Mouse (Mus musculus): Measurements from ENCODE around the gene D7Ertd443e. TPM values are rescaled to one million over a fixed set of nuclear protein-coding genes. Genes with fewer than 3 reads are reported as not detected.

D7Ertd443e gene
- total RNA-seq (2021), result 1 to 10 TPM; 7.4 to 8.4 TPM
- long read RNA-seq, experiment 1, partial matches to known transcripts, result 0 of 5 reads
- long read RNA-seq, experiment 1, other reads (novel, unspliced or antisense), result 5 of 5 reads
- long read RNA-seq, experiment 2, partial matches to known transcripts, result 0 of 2 reads
- long read RNA-seq, experiment 2, other reads (novel, unspliced or antisense), result 2 of 2 reads

DNA sequence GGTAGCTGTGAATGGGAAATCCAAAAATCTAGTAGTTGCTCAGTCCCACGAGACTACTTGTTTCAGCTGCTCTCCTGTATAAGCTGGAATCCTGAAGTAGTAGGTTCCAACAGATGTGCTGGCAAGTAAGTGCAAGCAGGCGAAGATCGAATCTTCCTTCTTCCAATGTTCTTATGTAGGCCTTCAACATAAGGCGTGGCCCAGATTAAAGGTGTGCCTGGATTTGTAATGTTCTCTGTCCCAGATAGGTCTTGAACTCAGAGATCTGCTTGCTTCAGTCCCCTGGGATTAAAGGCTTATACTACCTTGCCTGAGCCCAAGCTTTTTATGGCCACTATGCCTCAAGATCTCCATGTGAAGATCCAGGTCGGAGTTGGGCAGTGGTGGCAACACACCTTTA lies at the start of gene D7Ertd443e:
TSS of gene D7Ertd443e (minus strand) at position 101 of the 400 bp plus-strand sequence.
- no peak for DNase-seq

DNA sequence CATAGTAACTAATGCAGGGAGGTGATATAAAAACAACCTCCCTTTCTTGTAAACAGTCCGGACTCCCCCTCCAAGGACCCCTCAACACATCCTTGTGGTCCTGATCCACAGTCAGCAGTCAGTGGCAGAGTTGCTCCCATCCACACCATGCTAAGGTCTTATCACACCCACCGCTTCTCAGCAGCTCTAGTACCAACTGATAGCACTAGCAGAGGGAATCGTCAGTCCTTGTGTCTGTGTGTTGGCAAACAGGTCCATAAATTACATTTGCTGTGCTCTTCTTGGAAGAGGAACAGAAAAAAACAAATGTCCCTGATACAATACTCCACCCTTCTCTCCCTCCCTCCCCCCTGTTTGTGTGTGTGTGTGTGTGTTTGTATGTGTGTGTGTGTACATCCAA lies 46.2 kb upstream of the D7Ertd443e start:
- DNase-seq, result no peak

DNA sequence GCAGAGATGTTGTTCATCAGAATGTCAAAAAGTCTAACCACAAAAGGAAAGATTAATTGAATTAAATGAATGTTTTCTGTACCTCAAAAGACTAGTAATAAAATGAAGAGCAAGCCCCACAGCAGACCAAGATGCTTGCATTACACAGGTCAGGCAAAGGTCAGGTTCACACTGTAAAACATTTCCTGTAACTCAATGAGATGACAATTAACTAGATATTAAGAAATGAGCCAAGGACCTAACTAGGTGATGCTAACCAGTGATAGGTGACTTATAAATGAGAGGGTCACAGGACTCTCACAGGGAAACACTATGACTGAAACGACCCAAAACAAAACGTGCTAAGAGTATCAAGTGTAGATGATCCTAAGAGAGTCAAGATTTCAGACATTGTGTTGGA lies 43.2 kb upstream of the D7Ertd443e start:
- DNase-seq, result no peak

DNA sequence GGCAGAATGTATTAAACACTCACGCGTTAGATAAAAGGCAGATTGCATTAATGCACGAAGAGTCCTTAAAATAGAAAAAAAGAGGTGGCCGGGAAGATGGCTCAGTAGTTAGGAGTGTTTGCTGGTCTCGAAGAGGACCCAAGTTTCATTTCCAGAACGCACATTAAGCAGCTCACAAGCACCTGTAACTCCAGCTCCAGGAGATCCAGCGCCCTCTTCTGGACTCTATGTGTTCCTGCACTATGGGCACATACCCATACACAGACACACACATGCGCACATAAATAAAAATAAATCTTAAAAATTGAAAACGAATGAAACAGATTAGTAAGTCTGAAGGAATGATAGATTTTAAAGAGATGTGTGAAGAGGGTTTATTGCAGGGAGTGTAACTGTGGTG lies 29.6 kb upstream of the D7Ertd443e start:
- no peak for DNase-seq

DNA sequence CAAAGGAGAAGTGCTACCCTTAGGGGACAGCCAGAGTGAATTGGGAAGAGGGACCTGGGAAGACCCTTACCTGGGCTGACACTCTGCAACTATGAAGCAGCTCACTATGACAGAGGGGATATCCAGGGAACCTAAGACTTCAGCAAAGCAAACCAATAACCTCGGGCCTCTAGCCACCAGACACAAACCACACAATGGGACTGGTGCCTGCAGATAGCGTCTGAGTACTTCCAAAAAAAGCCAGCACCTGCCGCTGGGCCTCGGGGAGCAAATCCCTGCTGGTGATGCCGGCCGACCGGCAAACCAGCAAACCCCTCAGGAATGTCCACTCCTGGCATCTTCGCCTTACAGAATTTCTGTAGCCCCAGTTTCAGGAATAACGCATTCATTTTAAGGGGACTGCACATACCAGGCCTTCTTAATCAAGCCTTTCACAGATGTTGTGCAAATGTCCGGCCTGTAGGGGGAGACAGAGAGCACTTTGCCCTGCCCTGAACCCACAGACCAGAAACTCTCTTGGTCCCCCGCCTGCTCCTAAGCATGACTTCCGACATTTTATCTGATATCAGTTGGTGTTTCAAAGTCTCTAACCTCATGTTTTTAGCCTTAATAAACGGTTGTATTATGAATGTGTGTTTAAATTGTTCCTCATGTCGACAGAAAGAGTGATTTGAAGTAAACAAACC lies 28.7 kb upstream of the D7Ertd443e start:
- DNase-seq, result peak; percentile 6 to 34

DNA sequence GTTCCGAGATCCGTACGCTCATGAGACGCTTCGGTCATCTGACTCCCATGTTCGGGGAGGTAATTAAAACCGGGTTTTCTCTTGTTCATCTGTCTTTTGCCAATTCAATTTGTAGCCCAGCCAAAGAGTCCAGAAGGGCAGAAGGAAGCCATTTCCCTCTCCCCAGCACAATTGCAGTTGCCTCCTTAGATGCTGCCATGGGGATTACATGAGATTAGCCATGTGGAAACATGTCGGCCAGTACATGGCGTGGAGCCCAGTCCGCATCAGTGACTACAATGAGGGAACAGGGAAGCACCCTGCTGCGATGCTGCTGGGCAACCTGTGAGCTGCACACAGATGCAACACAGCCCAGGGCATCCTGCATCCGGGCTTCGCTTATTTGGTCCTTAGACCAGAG lies 23.2 kb upstream of the D7Ertd443e start:
- no peak for DNase-seq

DNA sequence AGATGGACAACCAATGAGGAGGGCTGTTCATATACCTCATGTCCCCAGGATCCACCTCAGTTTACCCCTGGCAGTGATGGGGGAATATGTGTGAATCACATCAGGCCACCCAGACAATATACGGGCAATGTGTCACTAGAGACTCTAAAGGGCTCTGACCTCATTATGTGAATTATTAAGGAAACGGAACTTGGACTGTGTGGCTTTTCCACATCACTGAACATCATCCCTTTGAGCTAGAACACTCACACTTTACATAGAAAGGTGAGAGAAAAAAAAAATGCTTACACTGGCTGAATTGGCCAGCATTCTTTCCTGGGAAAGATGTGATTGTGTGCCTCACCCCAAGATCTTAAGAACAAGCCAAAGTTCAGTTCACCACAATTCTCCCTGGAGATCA lies 15.3 kb upstream of the D7Ertd443e start:
- DNase-seq, result no peak

DNA sequence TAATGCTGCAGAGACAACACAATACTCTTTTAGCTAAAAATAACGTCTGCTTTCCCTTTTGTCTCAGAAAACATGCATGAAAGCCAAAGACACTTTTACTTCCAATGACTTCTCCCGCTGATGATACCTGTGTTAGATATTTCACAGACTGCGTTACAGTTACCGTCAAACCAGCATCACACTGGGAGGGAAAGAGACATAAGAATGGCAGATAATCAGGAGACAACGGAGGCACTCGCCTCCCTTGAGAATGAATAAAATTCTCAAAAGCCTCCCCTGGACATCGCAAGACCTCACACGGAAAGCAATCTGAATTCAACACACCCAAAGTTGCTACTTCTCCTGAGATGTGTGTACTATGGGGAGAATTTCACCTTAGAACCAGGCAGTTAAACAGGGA lies 11.3 kb upstream of the D7Ertd443e start:
- no peak for DNase-seq

DNA sequence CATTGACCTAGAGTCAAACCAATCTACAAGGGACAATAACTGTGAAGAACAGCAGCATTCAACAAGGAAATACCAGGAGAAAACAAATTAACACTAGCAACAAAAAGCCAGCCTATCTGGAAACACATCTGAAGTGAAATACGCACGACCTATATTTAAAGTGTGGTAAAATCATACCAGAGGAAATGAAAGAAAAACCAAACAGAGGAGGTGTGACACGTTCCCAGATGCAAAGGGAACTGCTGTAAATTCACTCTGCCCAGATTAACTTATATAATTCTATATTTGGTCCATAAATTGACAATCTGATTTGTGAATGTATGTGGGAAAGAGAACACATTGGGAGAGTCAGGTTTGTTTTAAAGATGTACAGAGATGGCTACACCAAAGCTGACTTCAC lies 2.7 kb downstream of the D7Ertd443e start:
- DNase-seq, result no peak

DNA sequence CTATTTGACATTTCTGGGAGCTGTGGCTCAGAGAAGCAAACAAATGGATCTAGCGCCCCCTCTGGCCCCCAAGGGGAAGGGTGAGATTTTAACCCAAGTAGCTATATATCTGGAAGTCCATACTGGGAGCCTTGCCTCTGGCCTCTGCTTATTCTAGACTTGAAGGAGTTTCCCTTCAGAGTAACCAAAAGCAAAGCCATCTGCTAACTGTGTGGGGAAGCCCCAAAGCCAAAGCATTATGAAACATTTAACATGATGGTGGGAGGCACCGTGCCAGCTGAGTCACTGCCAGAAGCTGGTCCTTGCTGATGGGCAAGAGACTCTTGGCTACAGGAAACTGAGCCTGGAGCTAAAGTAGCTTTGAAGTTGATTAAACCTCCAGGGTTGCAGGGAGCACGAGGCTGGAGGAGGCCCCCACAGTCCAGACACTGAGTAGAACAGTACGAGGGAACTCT lies 4.0 kb downstream of the D7Ertd443e start:
- DNase-seq, result peak; percentile 62 to 70

DNA sequence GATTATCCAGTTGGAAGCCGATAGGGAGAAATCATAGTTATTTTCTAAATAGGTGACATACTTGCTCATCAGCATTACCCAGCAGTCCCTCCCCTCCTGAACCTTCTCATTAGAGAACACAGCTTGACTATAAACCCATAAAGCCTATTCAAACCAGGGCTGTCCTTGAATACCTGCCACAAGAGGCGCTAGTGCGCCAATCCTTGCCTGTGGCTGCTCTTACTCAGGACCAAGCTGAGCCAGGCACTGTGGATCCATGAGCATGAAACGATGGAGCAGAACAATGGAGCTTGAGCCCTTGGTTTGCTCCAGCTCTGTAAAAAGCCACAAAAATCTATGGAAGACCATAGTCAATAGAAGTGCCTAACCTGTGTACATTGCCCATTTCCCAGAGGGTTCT lies 7.2 kb downstream of the D7Ertd443e start:
- peak in 1 of 2 experiments; percentile 28 for DNase-seq

DNA sequence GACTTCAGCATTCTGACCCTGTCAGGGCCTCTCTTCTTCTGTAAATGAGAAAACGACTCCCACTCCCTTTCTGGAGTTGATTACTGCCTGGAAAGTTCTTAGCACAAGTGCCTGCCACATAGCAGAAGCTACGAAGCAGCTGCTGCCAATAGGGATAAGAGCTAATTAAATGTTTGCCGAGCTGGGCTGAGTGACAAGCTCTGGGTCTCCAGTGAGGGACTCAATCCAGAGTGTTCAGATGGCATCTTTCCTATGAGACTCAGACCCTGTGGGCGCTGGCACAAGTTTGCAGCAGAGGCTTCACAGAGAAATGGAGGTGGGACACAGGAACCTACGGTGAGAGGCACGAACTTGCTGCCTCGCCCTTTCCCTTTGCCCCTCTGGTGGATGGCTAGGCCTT lies 8.7 kb downstream of the D7Ertd443e start:
- peak in 1 of 2 experiments; percentile 4 for DNase-seq

DNA sequence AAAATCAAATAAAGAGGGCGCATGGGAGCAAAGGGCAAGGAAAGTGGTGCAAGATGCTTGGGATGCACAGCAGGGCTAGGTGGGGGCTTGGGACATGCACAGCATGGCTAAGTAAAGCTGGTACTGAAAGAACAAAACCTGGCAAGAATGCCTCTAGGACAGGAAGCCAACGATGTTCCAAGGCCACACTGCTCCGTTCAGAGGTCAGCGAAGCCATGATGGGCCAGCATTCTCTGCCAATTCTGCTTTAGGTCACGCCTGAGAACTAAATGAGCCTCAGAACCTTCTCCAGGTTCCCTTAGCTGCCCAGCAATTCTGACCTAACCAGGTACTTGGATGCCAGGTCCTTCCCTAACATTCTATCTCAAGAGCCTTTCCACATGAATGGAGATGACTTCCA lies 13.2 kb downstream of the D7Ertd443e start:
- peak in 1 of 2 experiments; percentile 24 for DNase-seq

DNA sequence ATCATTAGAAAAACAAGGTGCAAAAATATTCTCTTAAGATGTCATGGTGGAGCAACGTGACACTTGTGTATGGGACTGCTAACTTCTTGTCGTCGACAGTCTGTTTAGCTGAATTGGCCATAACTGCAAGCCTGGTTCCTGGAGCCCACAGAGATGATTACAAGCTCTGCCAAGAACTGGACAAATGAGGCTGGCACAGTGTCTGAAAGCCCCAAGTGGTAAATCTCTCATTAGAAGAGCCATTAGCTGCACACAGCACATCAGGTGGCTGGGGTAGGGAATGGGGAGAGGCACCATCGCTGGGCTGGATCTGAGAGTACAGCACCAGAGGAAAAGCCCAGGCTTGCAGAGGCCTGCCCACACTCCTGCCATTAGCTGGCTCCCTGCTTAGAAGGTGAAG lies 16.2 kb downstream of the D7Ertd443e start:
- no peak for DNase-seq

DNA sequence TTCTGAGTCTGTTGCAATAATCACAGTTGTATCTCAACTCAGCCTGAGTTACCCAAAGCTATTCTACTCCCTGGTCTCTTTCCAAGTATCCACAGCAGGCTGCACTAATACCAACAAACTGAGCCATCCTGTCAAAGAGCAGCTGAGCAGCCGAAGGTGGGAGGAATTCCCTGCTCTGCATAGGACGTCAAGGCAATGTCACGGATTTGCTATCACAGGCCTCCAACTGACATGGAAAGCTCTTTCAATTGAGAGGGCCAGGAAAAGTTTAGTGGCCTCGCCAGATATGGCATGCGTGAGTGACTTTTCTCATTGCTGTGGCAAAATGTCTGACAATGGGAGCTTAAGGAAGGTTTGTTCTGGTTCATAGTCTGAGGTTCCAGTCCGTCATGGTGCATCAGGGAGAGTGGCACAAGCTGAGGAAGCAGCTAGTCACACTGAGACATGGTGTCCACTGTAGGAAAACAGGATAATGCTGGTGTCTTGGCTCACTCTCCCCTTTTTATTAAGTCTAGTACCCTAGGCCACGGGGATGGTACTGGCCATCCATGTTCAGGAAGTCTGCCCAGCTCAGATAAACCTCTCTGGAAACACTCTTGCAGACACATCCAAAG lies 23.1 kb downstream of the D7Ertd443e start:
- DNase-seq, result no peak

DNA sequence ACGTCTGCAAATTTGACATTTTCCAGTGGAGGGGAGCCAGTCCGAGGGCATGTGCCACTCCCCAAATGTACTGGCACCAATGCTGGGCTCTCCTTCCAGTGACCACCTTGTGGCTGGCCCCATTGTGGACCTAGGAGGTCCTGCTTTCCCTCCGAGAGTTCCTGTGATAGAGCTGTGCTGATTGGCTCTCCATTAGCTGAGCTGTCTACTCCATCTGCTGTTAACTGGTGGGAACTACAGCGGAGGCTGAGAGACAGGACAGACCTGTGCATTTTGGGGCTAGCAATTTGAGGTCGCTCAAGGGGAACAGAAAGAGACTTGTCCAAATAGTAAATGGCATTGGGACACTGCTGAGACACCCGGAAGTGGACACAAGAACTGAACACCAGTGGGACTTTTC lies 36.6 kb downstream of the D7Ertd443e start:
- DNase-seq, result peak; percentile 31 to 77

DNA sequence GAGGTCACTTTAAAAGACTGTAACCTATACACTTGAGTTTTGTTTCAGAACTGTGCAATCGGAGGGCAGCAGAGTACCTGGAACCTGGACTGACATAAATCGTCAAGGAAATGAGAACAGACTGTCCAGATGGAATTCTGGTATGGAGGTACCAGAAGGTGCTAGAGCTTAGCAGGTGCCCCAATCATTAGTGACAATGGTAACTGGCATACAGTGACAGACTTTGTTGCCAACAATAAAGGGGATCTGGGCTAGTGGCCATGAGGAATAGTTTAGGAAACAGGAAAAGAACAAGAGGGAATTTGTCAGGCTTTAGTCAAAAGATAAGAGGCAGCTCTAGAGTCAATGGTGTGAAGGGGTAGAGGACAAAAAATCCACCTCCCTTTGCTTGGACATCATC lies 43.3 kb downstream of the D7Ertd443e start:
- DNase-seq, result no peak

DNA sequence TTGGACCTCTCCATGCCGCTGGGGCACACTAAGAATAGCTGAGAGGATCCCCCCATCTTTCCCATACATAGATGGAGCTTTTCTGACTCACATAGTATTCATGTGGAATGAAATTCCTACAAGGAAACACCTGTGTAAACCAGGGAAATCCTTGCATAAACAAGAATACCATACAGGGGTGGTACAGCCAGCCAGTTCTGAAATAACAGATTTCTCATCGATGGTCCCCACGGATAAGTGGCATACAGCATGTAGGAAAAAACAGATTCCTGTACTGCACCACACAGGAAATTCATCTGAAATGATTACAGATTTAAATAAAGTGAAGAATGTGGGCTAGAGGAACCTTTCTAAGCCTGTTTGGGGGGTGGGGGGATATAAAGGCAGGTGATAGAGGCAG lies 49.5 kb downstream of the D7Ertd443e start:
- no peak for DNase-seq

DNA sequence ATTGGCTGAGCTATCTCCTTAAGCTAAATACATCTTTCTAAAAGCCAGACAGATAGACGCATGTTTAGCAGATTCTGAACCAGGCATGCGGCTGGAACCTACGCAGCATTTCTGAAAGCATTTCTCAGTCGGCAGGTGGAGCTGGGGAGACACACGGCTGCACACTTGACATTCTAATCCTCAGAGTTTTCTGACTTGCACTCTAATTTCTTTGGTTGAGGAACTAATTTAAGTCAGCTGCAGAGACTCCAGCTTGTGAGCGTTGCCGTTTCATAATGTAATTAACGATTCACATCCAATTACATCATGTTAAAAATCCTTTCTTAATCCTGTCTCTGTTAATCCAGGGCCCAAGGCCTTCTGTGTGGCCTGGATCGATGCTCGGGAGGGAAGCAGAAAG lies 64.5 kb downstream of the D7Ertd443e start:
- no peak for DNase-seq

DNA sequence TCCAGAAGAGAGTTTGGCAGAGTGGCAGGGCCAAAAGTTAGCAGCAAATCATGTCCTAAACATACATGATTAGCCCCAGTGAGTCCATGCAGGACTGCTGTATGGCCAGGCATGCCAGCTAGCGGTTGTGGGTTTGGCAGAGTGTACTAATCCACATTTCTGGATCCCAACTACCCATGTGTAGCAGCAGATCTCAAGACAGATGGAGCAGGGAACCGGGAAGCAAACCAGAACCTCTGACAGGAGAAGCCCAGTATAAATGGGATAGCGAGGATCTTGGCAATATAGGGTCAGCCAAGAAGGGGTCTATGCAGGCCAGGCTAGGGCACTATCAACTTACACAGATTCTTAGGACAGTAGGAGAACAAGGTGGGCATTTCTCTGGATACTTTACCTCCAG lies 83.4 kb downstream of the D7Ertd443e start:
- no peak for DNase-seq

DNA sequence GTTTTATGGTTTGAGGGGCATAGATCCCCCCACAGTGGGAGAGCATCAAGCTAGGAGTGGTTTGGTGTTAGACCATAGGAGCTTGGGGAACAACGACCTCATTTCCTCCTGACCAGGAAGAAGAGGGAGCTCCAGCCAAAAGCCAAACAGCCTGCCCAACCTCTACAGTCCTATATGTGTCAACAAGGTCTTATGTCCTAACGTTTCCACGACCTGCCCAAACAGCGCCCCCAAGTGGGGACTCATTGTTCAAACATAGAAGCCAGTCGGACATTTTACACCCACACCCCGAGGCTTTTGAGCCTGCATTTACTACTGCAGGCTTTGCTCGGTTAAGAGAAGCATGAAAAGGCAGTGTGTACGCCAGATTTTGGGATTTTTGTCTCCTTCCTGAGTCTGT lies 84.2 kb downstream of the D7Ertd443e start:
- DNase-seq, result no peak

DNA sequence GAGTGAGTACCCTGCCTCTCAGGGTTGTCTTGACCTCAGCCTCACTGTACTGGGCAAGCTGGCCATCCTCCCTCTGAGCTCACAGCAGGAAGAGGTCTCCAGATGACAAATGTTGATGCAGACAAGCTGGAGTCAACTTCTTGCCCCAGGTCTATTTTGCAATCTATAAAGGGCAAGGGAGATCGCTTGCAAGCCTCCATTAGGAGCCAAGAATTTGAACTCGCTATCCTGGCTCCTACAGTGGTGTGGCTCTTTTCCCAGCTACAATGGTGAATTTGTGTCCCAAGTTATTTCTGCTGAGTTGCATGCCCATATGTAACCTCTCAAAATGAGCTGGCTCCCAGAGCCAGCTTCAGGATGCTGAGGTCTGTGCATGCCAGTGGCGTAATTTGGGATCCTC lies 92.7 kb downstream of the D7Ertd443e start:
- DNase-seq, result peak; percentile 33 to 58

DNA sequence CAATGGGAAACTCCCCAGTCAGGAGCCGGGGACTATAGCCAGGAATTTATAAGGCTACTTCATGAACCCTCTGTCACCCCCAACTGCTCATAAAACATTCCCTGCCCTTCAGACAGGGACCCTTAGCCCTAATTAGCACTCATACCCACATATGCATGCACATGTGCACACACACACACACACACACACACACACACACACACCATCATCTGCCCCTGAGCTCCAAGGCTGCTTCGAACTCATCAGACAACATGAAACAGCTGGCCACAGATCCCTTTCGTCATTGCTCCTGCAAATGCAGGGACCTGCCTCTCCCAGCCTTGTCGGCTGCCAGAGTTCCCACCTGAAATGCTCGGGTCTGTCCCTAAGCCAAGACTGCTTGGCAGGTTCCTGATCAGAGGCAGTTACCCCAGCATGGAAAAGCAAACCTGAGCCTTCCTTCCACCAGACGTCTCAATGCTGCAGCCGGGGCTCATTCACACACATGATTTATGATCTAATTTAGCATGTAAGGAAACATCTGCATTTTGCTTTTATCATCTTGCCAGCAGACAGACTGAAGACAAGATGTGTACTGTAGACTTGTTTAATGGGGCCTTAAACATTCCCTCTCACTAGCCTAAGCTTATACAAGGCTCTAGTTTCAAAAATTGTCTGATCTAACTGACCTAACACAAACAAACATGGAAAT lies 95.7 kb downstream of the D7Ertd443e start:
- no peak for DNase-seq
